11 mouse cellular contexts compared by ENCODE assay signal in genomic region chr17:25913186-25913876, GRCm38 (mm10). TPM values are rescaled to one million over a fixed set of nuclear protein-coding genes. Genes with fewer than 3 reads are reported as not detected.
DNase-seq lines count a peak whose midpoint lies in the region; ATAC-seq lines count a peak whose summit lies in the region.
"Had no signal": no experiment of that assay in that cellular context is flagged by ENCODE, and none has a peak within 500 bp of the region (broad histone marks: within the 10 kb centered on the region; RNA-seq: fewer than 3 reads in every experiment).

No protein-coding gene starts in this region.

- no peaks in the 10 kb centered on the region for H3K27me3 ChIP-seq in kidney, embryonic 14.5 days (ENCODE audit: control insufficient read depth, insufficient read depth, low read length)
- H3K27me3 ChIP-seq in limb, embryonic 10.5 days (ENCODE audit: low read depth, poor library complexity, severe bottlenecking) = no peaks in the 10 kb centered on the region
- H3K27me3 ChIP-seq: liver, embryonic 15.5 days had no signal

- H3K36me3 ChIP-seq in kidney, embryonic 14.5 days (ENCODE audit: control insufficient read depth, insufficient read depth, low read length) = peaks cover 12% of the 10 kb centered on the region; the same call in 1 of the 2 replicates
- peaks cover 47% of the 10 kb centered on the region for H3K36me3 ChIP-seq in limb, embryonic 10.5 days
- H3K36me3 ChIP-seq: liver, embryonic 15.5 days had no signal

- no peak for ATAC-seq in kidney, embryonic 14.5 days (ENCODE audit: low FRiP score, low TSS enrichment)
- 0 out of 2 replicates have a peak, but pooled peaks have one; percentile 14 for ATAC-seq in megakaryocyte progenitor cell, adult 5-6 weeks (replicated peaks; ENCODE audit: poor library complexity)
- ATAC-seq in CD4-positive, CD25-positive, alpha-beta regulatory T cell, adult 4 months = no peak

- 84% methylated on average over 14 of the region's 14 CpGs for WGBS in kidney, embryonic 14.5 days
- 87% methylated on average over 14 of the region's 14 CpGs for WGBS in limb, embryonic 10.5 days

- H3K4me2 ChIP-seq in kidney, embryonic 14.5 days (replicated peaks; ENCODE audit: low read depth, low read length) = no peak overlapping the region

- no peak overlapping the region for H3K9ac ChIP-seq in kidney, embryonic 14.5 days (ENCODE audit: low read depth, low read length)
- H3K9ac ChIP-seq: liver, embryonic 15.5 days had no signal

- no peak overlapping the region for H3K27ac ChIP-seq in kidney, embryonic 14.5 days (ENCODE audit: low read depth, low read length)
- no peak overlapping the region for H3K27ac ChIP-seq in limb, embryonic 10.5 days
- H3K27ac ChIP-seq: liver, embryonic 15.5 days had no signal

- peaks cover 9% of the 10 kb centered on the region for H3K4me1 ChIP-seq in kidney, embryonic 14.5 days (ENCODE audit: control insufficient read depth, insufficient read depth, low read length)
- H3K4me1 ChIP-seq in limb, embryonic 10.5 days = peaks cover 9% of the 10 kb centered on the region

- no peak overlapping the region for H3K4me3 ChIP-seq in kidney, embryonic 14.5 days (ENCODE audit: low read length)
- H3K4me3 ChIP-seq in limb, embryonic 10.5 days = no peak overlapping the region
- H3K4me3 ChIP-seq: erythroblast, embryonic 14.5 days; liver, embryonic 15.5 days had no signal

- DNase-seq in kidney, adult 18-20 months = peak; percentile 50
- DNase-seq in cerebellum, adult 18-20 months = peak; percentile 82 to 88
- peak; percentile 53 to 56 for DNase-seq in kidney, postnatal 36 days
- DNase-seq in limb, embryonic 10.5 days (ENCODE audit: low spot score) = no peak
- no peak for DNase-seq in spleen, postnatal 36 days (ENCODE audit: low spot score in 2 of 2)

- no peaks in the 10 kb centered on the region for H3K9me3 ChIP-seq in kidney, embryonic 14.5 days (ENCODE audit: control insufficient read depth, low read length)
- H3K9me3 ChIP-seq in limb, embryonic 10.5 days (replicated peaks) = no peaks in the 10 kb centered on the region
- H3K9me3 ChIP-seq: G1E; liver, embryonic 15.5 days had no signal

RNA-seq across cellular contexts. Expression of gene Rab40c, which starts 6.2 kb away (rescaled TPM):
- polyA plus RNA-seq in kidney, embryonic 14.5 days (2014; fragmentation: Nextera tagmentation; extraction: Ambion mirVana) = 17.2 and 20.4 TPM in 2 replicates
- 7.9 and 8.5 TPM in 2 replicates for total RNA-seq in megakaryocyte progenitor cell, adult 5-6 weeks (2015)
- 10.4 and 12.0 TPM in 2 replicates for total RNA-seq in megakaryocyte progenitor cell, adult 5-6 weeks (2017)
- 37.5 and 37.9 TPM in 2 replicates for polyA plus RNA-seq in limb, embryonic 10.5 days (2016; fragmentation: Nextera tagmentation; extraction: Ambion mirVana)
- polyA plus RNA-seq in CD4-positive, CD25-positive, alpha-beta regulatory T cell, adult 4 months (2017; shearing (Covaris generic)) = 1 to 10 TPM; 6.6 to 7.3 TPM

RNA-seq across cellular contexts. Expression of gene Pigq, which starts 31.4 kb away (rescaled TPM):
- 51.5 and 77.2 TPM in 2 replicates for polyA plus RNA-seq in kidney, embryonic 14.5 days (2014; fragmentation: Nextera tagmentation; extraction: Ambion mirVana)
- total RNA-seq in megakaryocyte progenitor cell, adult 5-6 weeks (2015) = 53.3 and 56.3 TPM in 2 replicates
- 41.6 and 41.8 TPM in 2 replicates for total RNA-seq in megakaryocyte progenitor cell, adult 5-6 weeks (2017)
- polyA plus RNA-seq in limb, embryonic 10.5 days (2016; fragmentation: Nextera tagmentation; extraction: Ambion mirVana) = 65.2 and 72.1 TPM in 2 replicates
- polyA plus RNA-seq in CD4-positive, CD25-positive, alpha-beta regulatory T cell, adult 4 months (2017; shearing (Covaris generic)) = 10 to 100 TPM; 27.8 to 49.3 TPM

RNA-seq across cellular contexts. Expression of gene Nhlrc4, which starts 31.4 kb away (rescaled TPM):
- polyA plus RNA-seq in kidney, embryonic 14.5 days (2014; fragmentation: Nextera tagmentation; extraction: Ambion mirVana) = 0.28 and 0.43 TPM in 2 replicates
- not detected in 2 replicates for total RNA-seq in megakaryocyte progenitor cell, adult 5-6 weeks (2015)
- total RNA-seq in megakaryocyte progenitor cell, adult 5-6 weeks (2017) = not detected in 2 replicates
- 0.10 and 0.18 TPM in 2 replicates for polyA plus RNA-seq in limb, embryonic 10.5 days (2016; fragmentation: Nextera tagmentation; extraction: Ambion mirVana)
- polyA plus RNA-seq in CD4-positive, CD25-positive, alpha-beta regulatory T cell, adult 4 months (2017; shearing (Covaris generic)) = not detected

RNA-seq across cellular contexts. Expression of gene Wfikkn1, which starts 32.7 kb away (rescaled TPM):
- 0.99 and 1.2 TPM in 2 replicates for polyA plus RNA-seq in kidney, embryonic 14.5 days (2014; fragmentation: Nextera tagmentation; extraction: Ambion mirVana)
- 0.37 and 1.1 TPM in 2 replicates for total RNA-seq in megakaryocyte progenitor cell, adult 5-6 weeks (2015)
- total RNA-seq in megakaryocyte progenitor cell, adult 5-6 weeks (2017) = 0.12 and 0.54 TPM in 2 replicates
- polyA plus RNA-seq in limb, embryonic 10.5 days (2016; fragmentation: Nextera tagmentation; extraction: Ambion mirVana) = 2.6 and 5.6 TPM in 2 replicates
- polyA plus RNA-seq in CD4-positive, CD25-positive, alpha-beta regulatory T cell, adult 4 months (2017; shearing (Covaris generic)) = 1 to 10 TPM in 1 of 2 experiments, under 1 TPM in 1; 0.94 to 1.3 TPM

RNA-seq across cellular contexts. Expression of gene Mettl26, which starts 38.5 kb away (rescaled TPM):
- 83.9 and 85.3 TPM in 2 replicates for polyA plus RNA-seq in kidney, embryonic 14.5 days (2014; fragmentation: Nextera tagmentation; extraction: Ambion mirVana)
- 34.3 and 39.1 TPM in 2 replicates for total RNA-seq in megakaryocyte progenitor cell, adult 5-6 weeks (2015)
- 15.4 and 22.3 TPM in 2 replicates for total RNA-seq in megakaryocyte progenitor cell, adult 5-6 weeks (2017)
- polyA plus RNA-seq in limb, embryonic 10.5 days (2016; fragmentation: Nextera tagmentation; extraction: Ambion mirVana) = 69.3 and 69.6 TPM in 2 replicates
- polyA plus RNA-seq in CD4-positive, CD25-positive, alpha-beta regulatory T cell, adult 4 months (2017; shearing (Covaris generic)) = 100 to 1,000 TPM in 1 of 2 experiments, 10 to 100 TPM in 1; 82.7 to 124 TPM

Comparison
In these comparisons a context has a peak if more than half of its experiments do, and no peak if none do; other contexts are left out.
1. DNase-seq: peak in kidney, adult 18-20 months (single experiment), cerebellum, adult 18-20 months (2 of 2) and kidney, postnatal 36 days (2 of 2); none in limb, embryonic 10.5 days (single experiment) and spleen, postnatal 36 days (0 of 2).